Mouse (Mus musculus) sigmoid colon, adult 10 weeks (tissue): Measurements from ENCODE around the gene Gm11444. TPM values are rescaled to one million over a fixed set of nuclear protein-coding genes. Genes with fewer than 3 reads are reported as not detected.

Source experiments
- polyA plus RNA-seq: library from polyadenylated mRNA; stranded (reverse); fragments of 350-450 nt; fragmentation: Illumina TruSeq; extraction: RNeasy Lipid Tissue Mini Kit (QIAGEN cat#74804); gene quantifications from one replicate; pipeline ENCODE4 v1.2.3, GENCODE M21; 2014; ENCODE audit warnings: low read depth, low replicate concordance

Gene Gm11444
- polyA plus RNA-seq, result not detected

GRCm38 (mm10) chr11:85850233-85850632, at the start of gene Gm11444:
Gene Gm11444, minus strand, starts transcription at chr11:85850333.

GRCm38 (mm10) chr11:85885665-85886428, 35.7 kb upstream of the Gm11444 start, which contains the start of gene Tbx4:
Gene Tbx4, plus strand, starts transcription at chr11:85886422.

GRCm38 (mm10) chr11:85832231-85832924, 17.8 kb downstream of the Gm11444 start, which contains the start of gene Tbx2:
Gene Tbx2, plus strand, starts transcription at chr11:85832551.

Other genes with a start within 250 kb of the Gm11444 start
- 0.60 TPM for gene Tbx2, start 17.8 kb downstream of the Gm11444 start, polyA plus RNA-seq
- gene Tbx4, start 36.1 kb upstream of the Gm11444 start, polyA plus RNA-seq, result 0.19 TPM